Comparison of ENCODE assay signal across 24 mouse cellular contexts in the genomic region with DNA sequence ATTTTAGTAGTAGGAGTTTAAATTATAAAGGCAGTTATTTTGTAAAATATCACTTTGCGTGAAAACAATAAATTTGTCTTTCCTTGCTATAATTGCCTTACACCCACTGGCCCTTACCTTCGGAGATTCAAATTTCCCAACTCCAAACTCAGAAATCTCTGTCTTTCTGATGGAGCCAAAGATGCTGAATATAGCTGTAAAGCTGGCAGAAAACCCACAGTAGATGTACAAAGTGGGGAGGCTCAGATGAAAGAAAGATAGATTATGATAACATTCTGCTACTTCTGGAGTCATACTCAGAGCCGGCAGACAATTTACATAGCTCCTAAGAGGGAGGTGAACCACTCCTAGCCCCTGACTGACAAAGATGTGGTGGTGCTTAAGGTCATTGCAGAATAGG. TPM values are rescaled to one million over a fixed set of nuclear protein-coding genes. Genes with fewer than 3 reads are reported as not detected.
A peak's percentile ranks its signal among the peaks of the same experiment; 100 is the strongest.
DNase-seq lines count a peak whose midpoint lies in the region; ATAC-seq and TF ChIP-seq lines count a peak whose summit lies in the region.
"Had no signal": no experiment of that assay in that cellular context is flagged by ENCODE, and none has a peak within 500 bp of the region (broad histone marks: within the 10 kb centered on the region; RNA-seq: fewer than 3 reads in every experiment).

No protein-coding gene starts in this region.

- no peak overlapping the region for H3K4me2 ChIP-seq in intestine, embryonic 16.5 days (ENCODE audit: low read depth, low read length)

- H3K4me3 ChIP-seq in left cerebral cortex, adult 2 months: no peak overlapping the region
- no peak overlapping the region for H3K4me3 ChIP-seq in intestine, embryonic 16.5 days (ENCODE audit: low read length)

- no peaks in the 10 kb centered on the region for H3K9me3 ChIP-seq in intestine, embryonic 16.5 days (ENCODE audit: control insufficient read depth, low read length)
- H3K9me3 ChIP-seq: G1E had no signal

- peak overlapping the region; percentile 40; the same call in 1 of the 2 replicates for H3K27ac ChIP-seq in left cerebral cortex, adult 2 months
- H3K27ac ChIP-seq in intestine, embryonic 16.5 days (ENCODE audit: low read length): no peak overlapping the region

- H3K27me3 ChIP-seq in intestine, embryonic 16.5 days (replicated peaks; ENCODE audit: control insufficient read depth, insufficient read depth, low read length): no peaks in the 10 kb centered on the region
- H3K27me3 ChIP-seq: CH12.LX had no signal

- no peak overlapping the region for H3K9ac ChIP-seq in intestine, embryonic 16.5 days (ENCODE audit: low read depth, low read length)

- TF ChIP-seq CTCF in left cerebral cortex, adult 2 months (IDR thresholded peaks at IDR 0.05): no peak

- no peak for DNase-seq in frontal cortex, postnatal 36 days (ENCODE audit: low spot score in 2 of 2)
- no peak for DNase-seq in left cerebral cortex, adult 2 months (ENCODE audit: extremely low spot score in 1 of 2, low spot score in 2 of 2)
- no peak for DNase-seq in left cerebral cortex, adult 18-20 months (ENCODE audit: low spot score in 2 of 2)
- peak; percentile 58 for DNase-seq in brain, adult 2 months (ENCODE audit: low read depth, low spot score)
- peak; percentile 51 for DNase-seq in telencephalon, adult 2 months (ENCODE audit: low read depth, low spot score)
- no peak for DNase-seq in kidney, postnatal 4 days
- DNase-seq: adrenal gland, adult 2 months; adrenal gland, adult 8-10 months; adrenal gland, postnatal 10 days; adrenal gland, postnatal 14 days; adrenal gland, postnatal 25 days; adrenal gland, postnatal 36 days; B cell, adult 2 months; cerebellum, adult 11 months; cerebellum, adult 11-12 months; cerebellum, adult 18-20 months had no signal

- H3K4me1 ChIP-seq in intestine, embryonic 16.5 days (ENCODE audit: control insufficient read depth, insufficient read depth, low read length): no peaks in the 10 kb centered on the region

- ATAC-seq in frontal cortex, adult (ENCODE audit: low TSS enrichment): peak; percentile 96
- ATAC-seq in intestine, embryonic 16.5 days: no peak
- ATAC-seq: activated CD4-positive, CD25-positive, alpha-beta regulatory T cell, adult 4 months; CD4-positive, CD25-positive, alpha-beta regulatory T cell, adult 4 months; Patski had no signal

- WGBS in intestine, embryonic 16.5 days: 87% methylated on average over 3 of the region's 3 CpGs

- H3K36me3 ChIP-seq in intestine, embryonic 16.5 days (ENCODE audit: control insufficient read depth, insufficient read depth, low read length): no peaks in the 10 kb centered on the region
- H3K36me3 ChIP-seq: G1E had no signal

- intact Hi-C loops in left cerebral cortex, adult 2 months (cut with DNase I): no loop called here

RNA-seq across cellular contexts. Expression of a gene that starts 15.8 kb away (rescaled TPM):
- total RNA-seq in left cerebral cortex, adult 2 months (2021): 100 to 1,000 TPM; 164 to 179 TPM
- 100 to 1,000 TPM; 147 to 151 TPM for total RNA-seq in left cerebral cortex, adult 18-20 months (2021)
- 9.0 and 9.7 TPM in 2 replicates for polyA plus RNA-seq in intestine, embryonic 16.5 days (2015; fragmentation: Nextera tagmentation; extraction: Ambion mirVana)
- polyA plus RNA-seq: activated CD4-positive, CD25-positive, alpha-beta regulatory T cell, adult 4 months; C2C12; G1E had no signal

Comparison
In these comparisons a context has a peak if more than half of its experiments do, and no peak if none do; other contexts are left out.
1. DNase-seq: peak in brain, adult 2 months (single experiment) and telencephalon, adult 2 months (single experiment); none in frontal cortex, postnatal 36 days (0 of 2), left cerebral cortex, adult 2 months (0 of 2), left cerebral cortex, adult 18-20 months (0 of 2) and kidney, postnatal 4 days (0 of 2).